Mouse (Mus musculus): Measurements from ENCODE around the gene Celsr1.

Celsr1 gene

DNA sequence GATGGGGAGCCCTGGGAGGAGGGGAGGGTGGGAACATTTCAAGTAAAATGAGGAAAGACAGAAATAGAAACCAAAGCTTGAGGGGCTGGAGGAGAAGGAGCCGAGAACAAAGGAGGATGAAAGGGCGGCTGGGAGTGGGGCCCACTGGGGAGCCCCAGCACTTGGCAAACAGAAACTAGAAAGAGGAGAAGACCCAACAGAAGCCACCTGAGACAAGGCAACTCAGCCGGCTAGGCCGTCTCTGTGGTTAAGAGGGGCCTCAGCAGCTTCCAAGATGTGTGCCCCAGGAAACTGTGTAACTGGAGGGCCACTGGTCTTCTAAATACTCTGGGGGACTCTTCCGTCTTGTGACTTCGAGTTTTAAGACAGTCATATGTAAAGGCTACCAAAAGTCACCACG, 72.4 kb downstream of the Celsr1 start:
- no peak for DNase-seq (ENCODE audit: low spot score)

GRCm38 (mm10) chr15:85956202-85956601, 77.4 kb downstream of the Celsr1 start:
- no peak for DNase-seq (ENCODE audit: low spot score)

- no peak for DNase-seq (ENCODE audit: low spot score)
These were observed 80.1 kb downstream of the Celsr1 start for GRCm38 (mm10) chr15:85953458-85953857.

- DNase-seq (ENCODE audit: low spot score) = no peak
These were observed 84.0 kb downstream of the Celsr1 start for GRCm38 (mm10) chr15:85949421-85950164.

DNA sequence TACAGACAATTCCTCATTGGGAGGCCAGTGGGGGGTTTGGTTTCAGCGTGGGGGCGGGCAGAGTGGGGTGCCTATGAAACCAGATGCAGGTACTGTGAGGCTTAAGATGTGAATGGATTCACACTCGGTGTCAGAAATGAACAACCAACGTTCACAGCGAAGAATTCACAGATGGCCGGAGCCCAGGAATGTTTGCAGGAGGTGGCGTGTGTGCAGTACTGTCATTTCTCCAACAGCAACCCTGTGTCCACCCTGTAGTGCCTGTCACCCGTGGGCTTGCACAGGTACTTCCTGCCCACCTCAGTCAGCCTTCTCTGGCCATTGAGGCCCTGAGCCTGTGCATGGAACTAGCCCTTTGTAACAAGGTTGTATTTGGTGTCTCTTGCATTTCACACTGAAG, 85.6 kb downstream of the Celsr1 start:
- no peak for DNase-seq (ENCODE audit: low spot score)

- DNase-seq (ENCODE audit: low spot score) = no peak
These were observed 86.0 kb downstream of the Celsr1 start for GRCm38 (mm10) chr15:85947541-85947940.

GRCm38 (mm10) chr15:85935627-85936049, 97.9 kb downstream of the Celsr1 start:
- DNase-seq (ENCODE audit: low spot score) = no peak

DNA sequence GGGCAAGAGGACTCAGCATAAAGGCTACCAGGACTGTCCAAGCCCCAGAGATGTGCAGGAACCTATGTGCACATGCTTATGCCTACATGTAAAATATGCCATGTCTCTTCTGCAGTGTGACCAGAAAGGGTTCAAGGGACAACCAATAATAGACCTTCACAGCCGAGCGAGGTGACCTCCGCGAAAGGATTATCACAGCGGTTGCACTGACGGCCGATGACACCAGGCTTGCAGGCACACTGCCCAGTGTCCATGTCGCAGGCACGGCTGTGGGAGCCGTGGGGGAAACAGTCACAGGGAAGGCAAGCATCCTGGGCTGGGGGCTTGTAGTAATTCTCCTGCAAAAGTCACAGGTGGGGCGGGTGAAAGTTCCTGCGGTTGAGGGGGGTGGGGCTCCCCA, 105.4 kb downstream of the Celsr1 start:
- DNase-seq (ENCODE audit: low spot score) = no peak

DNA sequence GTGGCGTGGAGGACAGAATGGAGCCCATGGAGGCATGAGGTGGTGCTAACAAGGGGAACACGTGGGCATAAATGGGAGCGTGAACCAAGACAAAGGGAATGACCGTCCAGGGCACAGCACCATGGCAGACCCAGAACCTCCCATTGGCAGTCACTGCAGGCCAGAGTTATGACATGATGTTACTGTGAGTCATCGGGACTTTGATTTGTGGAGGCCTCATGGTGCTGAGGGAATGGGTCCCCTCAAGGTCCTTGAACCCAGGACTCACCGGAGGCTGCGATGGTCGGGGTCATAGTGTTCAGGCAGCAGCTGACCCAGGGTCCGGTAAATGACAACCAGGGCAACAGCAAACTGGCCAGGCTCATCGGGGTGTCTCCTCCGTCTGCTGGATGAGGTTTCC, 111.7 kb downstream of the Celsr1 start:
- no peak for DNase-seq (ENCODE audit: low spot score)

DNA sequence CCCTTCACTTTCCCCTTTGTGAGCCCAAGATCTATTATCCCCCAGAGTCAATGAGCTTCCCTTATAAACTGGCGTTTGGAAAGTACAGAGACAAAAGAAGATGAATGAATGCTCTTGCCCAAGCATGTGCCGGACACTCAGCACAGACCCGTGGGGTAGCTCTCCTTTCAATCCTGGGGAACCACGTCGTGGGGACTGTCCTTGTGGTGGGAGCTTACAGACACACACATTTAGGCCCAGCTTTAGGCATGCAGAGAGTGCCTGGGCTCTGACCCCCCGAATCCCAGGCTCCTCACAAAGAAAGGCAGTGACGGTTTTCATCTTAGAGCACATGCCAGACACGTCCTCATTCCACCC, 113.7 kb downstream of the Celsr1 start:
- no peak for DNase-seq (ENCODE audit: low spot score)

DNA sequence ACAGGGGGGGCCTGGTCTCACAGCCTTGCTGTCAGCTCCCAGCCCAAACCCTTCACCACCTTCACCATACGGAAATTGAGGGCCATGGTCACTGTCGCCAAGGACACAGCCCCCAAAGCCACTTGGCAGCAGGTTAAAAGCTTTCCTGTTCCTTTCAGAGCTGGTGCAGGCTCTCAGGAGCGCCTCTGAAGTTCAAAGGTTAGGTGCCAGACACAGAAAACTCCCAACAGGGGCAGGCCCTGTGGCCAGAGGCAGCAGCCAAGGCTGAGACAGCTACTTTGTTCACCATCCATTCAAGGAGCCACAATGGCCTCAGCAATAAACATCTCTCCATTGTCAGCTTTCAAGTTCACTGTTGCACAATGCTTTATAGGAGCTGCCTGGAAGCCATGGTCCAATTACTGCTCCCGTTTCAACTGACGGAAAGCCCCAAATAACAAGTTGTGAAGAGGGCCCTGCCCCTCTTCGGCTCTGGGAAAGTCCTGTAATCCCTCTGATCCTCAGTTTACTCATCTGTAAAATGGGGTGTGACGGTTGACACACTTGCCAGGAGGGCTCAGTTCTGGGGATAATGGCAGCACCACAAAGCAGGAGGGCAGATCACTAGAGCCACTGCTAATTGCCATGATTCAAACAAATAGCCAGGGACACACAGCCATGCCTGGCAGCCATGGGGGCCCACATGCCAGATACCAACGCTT, 114.2 kb downstream of the Celsr1 start:
- no peak for DNase-seq (ENCODE audit: low spot score)

DNA sequence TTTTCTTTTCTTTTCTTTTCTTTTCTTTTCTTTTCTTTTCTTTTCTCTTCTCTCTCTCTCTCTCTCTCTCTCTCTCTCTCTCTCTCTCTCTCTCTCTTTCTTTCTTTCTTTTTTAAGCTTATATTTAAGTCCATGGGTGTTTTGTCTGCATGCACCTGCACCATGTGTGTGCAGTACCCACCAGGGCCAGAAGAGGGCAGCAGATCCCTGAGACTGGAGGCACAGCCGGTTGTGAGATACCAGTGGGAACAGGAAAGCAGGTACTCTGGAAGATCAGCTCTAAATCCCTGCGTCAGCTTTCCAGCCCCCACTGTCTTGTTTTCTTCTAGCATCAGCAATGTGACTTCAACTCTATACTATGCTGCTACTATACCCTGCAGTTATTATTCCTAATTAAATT, 120.0 kb downstream of the Celsr1 start:
- no peak for DNase-seq (ENCODE audit: low spot score)

DNA sequence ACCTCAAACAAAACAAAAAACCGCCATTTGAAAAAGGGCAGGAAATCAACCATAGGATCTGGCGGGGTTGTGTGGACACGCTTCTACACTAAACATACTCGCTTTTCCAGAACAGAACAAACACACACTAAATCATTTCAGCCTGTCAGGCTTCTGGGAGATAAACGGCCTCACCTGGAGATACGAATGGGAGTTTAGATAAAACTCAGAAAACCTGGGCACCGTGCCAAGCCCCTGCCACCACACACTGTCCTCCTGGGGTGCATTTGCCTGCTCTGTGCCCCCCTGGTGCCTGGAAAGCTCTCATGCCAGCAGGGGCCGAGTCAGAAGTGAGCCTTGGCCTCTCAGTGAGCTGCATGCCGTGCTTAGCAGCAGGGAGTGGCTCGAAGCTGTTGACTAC, 123.6 kb downstream of the Celsr1 start:
- DNase-seq (ENCODE audit: low spot score) = no peak

GRCm38 (mm10) chr15:85909492-85909829, 124.1 kb downstream of the Celsr1 start:
- no peak for DNase-seq (ENCODE audit: low spot score)

DNA sequence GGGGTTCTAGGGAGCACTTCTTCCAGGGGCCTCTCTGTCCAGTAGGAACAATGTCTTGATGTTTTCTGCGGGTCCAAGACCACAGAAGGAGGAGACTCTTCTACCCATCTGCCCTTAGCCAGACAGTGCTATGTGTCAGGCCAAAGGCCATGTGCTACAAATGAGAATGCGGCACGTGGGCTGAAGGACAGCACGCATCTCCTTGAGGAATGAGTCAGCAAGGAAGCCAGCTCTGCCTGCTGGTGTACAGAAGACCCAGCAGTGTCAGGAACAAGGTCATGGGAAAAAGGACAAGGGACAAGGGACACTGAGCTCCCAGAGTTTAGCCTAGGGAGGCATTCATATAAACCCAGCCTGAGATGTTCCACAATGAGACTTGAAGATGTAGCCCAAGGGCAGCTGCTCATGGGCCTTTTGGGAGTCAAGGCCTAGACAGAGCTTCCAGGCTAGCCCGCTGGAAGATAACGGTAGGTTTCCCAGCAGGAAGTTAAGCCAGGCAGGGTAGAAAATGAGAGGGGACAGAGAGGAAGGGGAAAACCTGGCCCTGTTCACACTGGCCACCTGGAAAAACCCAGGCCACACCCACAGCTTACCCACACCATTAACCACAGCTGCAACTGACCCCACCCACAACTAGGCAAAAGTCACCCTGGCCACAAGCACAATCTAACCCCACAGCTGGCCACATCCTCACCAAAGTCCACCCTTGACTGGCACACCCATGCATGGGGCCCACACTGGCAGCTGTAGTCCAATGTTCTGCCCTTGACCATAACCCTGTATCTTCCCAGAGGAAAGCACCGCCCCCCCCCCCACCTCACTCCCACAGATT, 124.7 kb downstream of the Celsr1 start:
- no peak for DNase-seq (ENCODE audit: low spot score)

DNA sequence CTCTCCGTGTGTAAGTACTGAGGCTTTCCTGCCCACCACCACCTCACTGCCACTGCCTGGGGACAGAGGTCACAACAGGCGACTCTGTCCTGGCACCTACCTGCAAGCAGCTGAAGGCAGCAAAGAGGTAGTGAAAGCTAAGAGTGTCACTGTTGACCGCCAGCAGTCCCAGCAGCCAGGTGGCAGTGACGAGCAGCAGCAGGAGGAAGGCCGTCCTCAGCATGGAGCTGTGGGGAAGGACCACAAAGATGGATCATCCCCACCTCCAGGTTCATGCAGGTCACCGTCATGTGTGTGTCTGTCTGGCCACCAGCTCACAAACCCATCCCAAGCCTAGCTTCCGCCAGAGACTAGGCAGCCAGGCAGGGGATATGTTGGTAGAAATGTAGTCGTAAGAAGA, 129.8 kb downstream of the Celsr1 start:
- no peak for DNase-seq (ENCODE audit: low spot score)

DNA sequence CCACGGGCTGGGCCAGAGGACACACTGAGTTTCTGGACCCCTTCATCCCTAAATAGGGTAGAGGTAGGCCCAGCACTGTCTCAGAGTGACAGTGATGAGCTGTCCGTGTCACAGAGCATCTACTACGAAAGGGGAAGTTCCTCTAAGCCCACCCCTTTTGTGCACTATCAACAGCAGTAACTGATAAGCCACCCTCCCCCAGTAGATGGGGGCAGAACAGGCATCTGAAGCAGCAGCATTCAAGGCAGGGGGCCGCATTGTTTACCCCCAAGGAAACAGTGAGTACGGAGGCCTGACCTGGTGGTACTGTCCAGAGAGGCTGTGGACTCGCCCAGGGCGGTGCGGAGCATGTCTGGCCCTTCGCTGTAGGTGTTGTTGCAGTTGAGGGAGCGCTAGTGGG, 131.1 kb downstream of the Celsr1 start:
- DNase-seq (ENCODE audit: low spot score) = no peak

DNA sequence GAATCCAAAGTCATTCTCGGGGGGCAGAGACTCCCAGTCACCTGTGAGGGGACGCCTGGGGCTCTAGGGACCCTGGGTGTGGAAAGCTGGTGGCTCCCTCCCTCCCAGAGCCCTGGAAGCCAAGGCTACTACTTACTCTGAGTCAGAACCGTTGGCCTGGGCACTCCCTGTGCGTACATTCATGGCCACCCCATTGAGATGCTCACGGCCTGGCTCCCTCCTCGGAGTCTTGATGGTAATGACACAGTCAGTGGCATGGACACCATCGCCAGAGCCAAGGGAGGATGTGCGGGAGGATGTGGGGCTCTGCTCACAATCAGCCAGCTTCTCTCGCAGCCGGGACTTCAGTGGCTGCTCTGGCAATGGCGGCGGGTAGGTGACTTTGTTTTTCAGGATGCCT, 132.8 kb downstream of the Celsr1 start:
- DNase-seq (ENCODE audit: low spot score) = no peak

DNA sequence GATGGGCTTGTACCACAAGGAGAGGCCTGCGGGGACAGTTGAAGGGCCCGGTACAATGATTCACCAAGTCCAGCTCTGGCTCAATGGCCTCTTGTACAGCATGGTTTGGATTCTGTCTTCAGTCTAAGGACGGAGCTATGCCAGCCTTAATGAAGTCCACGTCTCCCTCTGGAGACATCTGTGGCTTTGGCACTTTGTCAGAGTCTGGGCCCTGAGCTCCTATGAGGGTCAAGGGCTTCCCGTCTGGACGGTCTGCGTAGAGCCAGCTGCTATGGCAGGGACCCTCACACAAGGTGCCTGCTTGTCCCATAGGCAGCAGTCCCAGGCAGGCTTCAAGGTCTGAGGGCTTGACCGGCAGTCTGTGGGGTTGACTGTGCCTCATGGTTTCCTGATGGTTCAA, 133.3 kb downstream of the Celsr1 start:
- no peak for DNase-seq (ENCODE audit: low spot score)

- DNase-seq (ENCODE audit: low spot score) = no peak
These were observed 134.2 kb downstream of the Celsr1 start for GRCm38 (mm10) chr15:85899396-85899795.

DNA sequence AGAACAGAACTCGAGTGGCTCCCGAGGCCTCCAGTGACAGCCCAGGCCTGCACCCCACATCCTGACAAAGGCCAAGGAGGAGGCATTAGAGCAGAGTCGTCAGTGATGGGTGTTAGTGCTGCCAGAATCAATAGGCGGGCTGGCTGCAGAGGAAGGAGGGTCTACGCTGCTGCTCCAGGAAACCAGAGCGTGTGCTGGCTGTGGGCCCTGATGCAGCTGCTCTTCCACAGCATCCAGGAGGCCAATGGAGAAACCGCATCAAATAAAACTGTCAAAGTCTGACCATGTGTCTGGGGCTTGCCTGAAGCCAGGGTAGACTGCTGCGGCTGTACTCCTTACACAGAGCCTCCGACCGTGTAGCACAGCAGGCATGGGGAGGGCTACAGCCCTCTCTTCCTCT, 136.5 kb downstream of the Celsr1 start:
- no peak for DNase-seq (ENCODE audit: low spot score)

GRCm38 (mm10) chr15:85896284-85896683, 137.3 kb downstream of the Celsr1 start:
- DNase-seq (ENCODE audit: low spot score) = peak; percentile 85

GRCm38 (mm10) chr15:85893871-85894270, 139.7 kb downstream of the Celsr1 start:
- no peak for DNase-seq (ENCODE audit: low spot score)
